Mouse (Mus musculus): ENCODE results near the gene Rpl38.
"Not testable (repeated sequence)": the region's sequence is repeated elsewhere in the genome, so short reads cannot be mapped to it uniquely, and the experiment has no call there.

Gene Rpl38

DNA sequence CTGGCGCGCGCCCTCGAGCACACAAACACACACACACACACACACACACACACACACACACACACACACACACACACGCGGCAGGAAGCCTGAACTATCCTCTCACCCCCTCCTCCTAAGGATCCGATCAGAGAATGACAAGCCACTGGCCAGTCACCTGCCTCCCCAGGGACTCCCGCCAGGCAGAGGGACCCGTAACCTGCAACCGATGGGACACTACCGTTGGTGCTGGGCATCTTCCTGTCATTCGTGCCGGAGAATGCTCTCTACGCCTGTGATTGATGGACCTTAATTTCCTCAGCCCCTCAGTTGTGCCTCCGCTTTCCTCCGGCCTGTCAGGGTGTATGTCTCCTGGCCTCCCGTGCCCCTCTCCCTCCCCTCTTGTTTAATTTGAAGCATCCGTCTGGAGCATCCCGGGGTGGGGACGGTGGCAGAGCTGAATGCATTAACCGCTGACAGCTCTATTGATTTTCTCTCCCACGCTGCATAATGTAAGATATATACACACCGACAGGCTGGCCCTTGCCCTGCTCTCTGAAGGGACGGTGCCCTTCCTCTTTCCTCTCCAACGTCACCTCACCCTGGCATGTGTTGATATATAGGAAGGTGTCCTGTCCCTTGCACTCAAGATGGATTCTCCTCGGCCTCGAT, 11.2 kb upstream of the Rpl38 start:
- in situ Hi-C loops (cut with MseI, MboI): no loop called here

DNA sequence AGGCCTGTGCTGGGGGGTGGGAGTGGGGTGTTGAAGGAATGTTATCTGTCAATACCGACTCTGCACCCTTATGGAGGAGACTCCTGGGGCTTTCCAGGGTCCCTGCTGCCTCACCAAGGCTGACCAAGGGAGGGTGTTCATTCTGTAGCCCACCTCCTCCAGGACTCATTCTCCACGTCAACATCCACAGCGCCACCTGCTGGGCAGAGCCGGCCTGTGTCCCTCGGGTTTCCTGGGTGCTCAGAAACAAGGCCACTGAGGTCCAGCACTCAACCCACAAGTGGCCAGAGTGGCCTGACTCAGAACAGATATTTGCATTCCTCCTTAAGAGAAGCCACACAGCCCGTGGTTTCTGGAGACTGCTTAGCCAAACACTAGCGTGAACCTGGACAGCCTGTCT, 10.6 kb upstream of the Rpl38 start:
- in situ Hi-C loops (cut with MseI, MboI): no loop called here

DNA sequence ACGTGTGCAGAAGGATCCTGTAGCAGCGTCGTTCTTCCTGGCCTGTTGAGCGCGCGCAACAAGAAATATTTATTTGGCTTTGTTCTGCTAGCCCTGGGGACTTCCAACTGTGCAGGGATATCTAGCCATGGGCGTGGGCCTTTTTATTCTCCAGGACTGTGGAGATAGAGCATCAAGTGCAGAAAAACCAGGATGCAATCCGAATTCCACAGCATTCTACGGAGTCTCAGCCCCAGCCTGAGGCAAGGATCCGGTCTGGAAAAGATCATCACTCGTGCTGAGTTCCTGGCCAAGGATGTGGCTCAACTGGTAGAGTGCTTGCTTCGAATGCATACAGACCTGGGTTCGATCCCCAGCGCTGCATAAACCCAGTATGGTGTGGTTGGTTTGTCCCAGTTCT, 6.2 kb upstream of the Rpl38 start:
- in situ Hi-C loops (cut with MseI, MboI): no loop called here

DNA sequence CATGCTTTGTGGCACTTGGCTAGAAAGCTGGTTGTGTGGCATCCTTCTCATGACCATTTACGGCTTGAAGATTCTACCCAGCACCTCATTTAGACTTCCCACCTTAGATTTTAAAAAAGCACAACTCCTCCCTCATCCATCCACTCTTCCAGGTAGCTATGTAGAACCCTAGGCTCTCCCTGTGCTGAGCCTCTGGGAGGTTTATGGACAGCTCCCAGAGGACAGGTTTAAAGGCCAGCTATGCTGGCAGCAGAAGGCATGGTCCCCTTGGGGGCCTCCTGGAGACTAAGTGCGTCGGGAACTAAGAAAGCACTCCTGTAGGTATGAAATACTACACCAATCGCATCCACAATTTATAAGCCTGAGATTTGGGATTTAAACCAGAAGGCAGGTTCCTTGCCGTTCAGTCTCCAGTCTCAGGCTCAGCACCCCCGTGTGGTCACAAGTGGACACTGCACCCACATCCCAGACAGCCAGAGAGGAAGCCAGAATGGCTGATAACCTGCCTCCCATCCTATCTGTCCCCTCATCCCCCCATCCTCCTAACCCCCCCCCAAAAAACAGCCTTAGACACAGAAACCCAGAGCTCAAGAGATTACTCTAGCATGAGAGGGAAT, 5.5 kb upstream of the Rpl38 start:
- in situ Hi-C loops (cut with MseI, MboI): no loop called here

DNA sequence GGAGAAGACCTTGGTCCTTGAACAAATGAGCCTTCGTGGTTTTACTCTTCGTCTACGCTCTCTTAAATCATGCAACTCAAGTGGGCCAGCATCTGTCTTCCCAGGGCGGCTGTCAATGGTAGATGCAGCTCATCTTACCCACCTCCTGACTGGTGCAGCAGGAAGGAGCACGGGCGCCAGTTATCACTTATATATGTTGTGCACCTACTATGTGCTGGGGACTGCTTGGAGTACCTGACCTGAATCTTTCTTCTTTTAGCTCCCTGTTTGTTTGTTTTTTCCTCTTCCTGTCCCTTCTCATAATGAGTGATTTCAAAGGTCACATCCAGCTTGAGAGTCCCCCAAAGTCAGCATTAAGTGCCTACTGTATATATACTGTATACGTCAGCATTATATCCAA, 4.2 kb upstream of the Rpl38 start:
- in situ Hi-C loops (cut with MseI, MboI): no loop called here

DNA sequence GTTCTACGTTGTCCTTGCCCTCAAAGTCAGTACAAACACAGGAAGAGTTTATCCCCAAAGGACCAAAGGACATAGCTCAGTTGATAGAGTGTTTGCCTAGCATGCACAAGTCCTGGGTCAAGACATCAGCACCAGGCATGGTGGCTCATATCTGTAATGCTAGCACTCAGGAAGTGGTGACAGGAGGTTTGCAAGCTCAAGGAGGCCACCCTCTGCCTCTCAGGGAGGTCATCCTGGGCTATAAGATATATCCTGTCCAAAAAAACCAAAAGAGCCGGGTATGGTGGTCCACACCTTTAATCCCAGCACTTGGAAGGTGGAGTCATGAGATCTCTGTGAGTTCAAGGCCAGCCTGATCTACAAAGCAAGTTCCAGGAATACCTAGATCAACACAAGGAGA, 2.9 kb upstream of the Rpl38 start:
- in situ Hi-C loops (cut with MseI, MboI): no loop called here

DNA sequence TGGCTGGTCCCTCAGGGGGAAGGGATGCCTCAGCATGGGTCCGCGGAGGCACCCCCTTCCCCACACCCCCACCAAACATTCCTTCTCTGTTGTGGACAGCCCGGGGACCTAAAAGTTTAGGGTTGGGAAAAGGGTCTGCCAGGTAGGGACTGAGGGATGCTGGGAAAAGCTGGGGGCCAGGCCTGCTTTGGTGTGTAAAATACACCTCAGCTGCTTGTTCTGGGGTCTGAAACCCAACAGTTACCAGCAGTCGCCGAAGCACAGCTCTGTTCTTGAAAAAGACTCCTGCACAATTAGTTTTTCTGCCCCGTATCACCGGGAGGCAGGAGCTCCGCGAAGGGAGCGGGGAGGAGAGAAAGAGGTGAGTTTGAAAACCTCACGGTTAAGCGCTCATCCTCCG, 1.5 kb upstream of the Rpl38 start:
- in situ Hi-C loops (cut with MseI, MboI): no loop called here

DNA sequence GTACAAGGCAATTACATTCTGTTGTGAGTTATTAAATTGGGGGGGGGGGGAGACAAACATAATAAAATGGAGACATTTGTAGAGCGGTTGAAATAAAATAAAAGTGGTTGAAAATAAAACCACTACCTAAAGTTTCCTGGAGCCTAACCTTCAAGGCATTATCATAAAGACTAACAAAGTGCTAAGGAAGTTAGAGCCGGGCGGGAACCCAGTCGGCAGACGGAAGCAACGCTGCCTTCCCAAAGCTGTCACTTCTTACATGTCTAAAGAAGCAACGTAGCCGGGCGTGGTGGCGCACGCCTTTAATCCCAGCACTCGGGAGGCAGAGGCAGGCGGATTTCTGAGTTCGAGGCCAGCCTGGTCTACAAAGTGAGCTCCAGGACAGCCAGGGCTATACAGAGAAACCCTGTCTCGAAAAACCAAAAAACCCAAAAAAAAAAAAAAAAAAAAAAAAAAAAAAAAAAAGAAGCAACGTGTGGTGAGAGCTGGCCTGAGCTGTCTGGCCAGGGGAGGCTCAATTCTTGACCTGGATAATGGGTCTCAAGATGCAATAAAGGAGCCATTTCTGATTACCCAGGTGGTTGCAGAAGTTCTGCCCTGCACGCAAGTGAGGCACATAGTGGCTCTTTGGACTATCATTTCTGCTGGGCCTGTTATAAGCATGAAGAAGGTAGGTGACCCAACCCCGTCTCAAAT, 940 bp upstream of the Rpl38 start:
- in situ Hi-C loops (cut with MseI, MboI): no loop called here

DNA sequence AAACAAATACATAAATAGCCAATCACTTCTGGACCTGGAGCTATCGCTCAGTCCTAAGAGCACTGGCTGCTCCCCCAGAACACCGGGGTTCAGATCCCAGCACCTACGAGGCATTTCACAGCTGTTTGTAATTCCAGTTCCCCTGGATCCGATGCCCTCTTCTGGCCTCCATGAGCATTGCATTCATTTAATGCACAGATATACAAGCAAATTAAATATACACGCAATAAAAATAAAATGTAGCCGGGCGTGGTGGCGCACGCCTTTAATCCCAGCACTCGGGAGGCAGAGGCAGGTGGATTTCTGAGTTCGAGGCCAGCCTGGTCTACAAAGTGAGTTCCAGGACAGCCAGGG, 415 bp upstream of the Rpl38 start:
- in situ Hi-C loops (cut with MseI, MboI): not testable (repeated sequence)

DNA sequence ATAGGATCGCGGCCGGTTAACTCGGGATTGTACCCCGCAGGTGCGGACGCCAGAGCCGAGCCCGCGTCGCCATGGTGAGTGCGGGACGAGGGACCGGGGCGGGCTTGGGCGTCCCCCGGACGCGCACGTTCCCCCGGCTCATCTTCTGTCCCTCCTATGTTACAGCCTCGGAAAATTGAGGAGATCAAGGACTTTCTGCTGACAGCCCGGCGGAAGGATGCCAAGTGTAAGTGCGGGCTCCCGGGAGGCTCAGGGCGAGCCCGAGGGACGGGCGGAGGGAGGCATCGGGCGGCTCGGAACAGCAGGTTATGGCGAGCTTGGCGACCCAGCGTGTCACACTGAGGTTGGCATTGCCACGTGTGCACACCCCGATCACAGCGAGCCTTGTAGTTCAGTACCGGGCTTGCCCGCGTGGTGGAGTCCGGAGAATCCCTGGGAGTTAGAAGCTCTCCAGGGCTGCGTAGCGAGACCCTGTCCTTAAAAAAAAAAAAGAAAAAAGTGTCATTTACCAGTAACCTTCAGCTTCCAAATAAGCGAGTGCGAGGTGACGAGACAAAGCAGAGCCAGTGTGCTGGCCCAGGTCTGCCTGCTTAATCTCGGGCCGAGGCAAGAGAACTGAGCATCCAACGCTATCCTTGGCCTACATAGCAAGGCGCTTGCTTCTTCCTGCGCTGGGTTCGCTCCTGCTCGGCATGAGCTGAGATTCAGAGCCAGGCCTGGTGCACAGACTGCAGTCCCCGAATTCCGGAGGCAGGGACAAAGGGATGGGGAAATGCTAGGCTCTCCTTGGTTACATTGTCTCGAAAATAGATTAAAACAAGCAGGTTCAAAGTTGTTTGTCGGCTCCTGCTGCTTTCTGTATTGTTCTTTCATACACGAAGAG, 658 bp downstream of the Rpl38 start:
- in situ Hi-C loops (cut with MseI, MboI): no loop called here

DNA sequence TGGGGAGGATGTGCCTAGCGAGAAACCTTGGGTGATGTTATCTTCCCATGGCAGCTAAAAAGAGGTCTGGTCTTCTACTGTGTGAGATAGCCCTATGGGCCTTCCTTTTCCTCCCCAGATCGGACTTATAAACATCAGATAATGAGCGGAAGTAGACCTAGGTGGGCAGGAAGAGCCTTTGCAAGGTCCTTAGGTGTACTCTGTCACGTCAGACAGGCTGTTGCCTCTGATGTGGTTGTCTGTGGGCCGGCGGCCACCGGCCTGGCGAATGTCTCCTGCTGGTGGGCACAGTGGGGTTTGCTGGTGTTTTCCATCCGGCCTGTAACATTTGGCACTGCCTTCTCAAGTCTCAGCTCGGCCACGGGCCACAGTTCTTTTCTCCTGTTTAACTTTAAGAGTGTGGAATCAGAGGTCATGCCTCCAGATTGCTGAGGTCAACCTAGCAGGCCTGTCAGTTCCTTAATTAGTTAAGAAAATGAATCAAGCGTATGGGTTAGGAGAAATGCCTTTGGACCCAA, 1.4 kb downstream of the Rpl38 start:
- in situ Hi-C loops (cut with MseI, MboI): no loop called here

DNA sequence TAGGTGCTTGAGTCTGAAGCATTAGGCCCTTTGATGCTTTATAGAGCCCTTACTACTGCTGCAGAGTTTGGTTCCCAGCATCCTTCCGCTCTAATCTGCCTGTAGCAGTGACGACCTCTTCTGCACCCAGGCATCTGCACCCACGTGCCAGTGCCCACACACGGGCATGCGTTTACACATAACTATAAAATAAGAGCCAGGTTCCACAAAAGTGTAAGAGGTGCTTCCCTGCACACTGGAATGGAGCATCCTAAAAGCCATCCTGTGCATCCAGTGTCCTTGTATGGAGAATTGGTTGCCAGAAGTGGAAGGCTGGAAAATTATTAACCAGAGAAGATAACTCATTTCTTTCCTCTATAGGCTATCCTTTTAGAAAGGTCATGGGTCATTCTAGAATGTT, 2.8 kb downstream of the Rpl38 start:
- in situ Hi-C loops (cut with MseI, MboI): no loop called here

DNA sequence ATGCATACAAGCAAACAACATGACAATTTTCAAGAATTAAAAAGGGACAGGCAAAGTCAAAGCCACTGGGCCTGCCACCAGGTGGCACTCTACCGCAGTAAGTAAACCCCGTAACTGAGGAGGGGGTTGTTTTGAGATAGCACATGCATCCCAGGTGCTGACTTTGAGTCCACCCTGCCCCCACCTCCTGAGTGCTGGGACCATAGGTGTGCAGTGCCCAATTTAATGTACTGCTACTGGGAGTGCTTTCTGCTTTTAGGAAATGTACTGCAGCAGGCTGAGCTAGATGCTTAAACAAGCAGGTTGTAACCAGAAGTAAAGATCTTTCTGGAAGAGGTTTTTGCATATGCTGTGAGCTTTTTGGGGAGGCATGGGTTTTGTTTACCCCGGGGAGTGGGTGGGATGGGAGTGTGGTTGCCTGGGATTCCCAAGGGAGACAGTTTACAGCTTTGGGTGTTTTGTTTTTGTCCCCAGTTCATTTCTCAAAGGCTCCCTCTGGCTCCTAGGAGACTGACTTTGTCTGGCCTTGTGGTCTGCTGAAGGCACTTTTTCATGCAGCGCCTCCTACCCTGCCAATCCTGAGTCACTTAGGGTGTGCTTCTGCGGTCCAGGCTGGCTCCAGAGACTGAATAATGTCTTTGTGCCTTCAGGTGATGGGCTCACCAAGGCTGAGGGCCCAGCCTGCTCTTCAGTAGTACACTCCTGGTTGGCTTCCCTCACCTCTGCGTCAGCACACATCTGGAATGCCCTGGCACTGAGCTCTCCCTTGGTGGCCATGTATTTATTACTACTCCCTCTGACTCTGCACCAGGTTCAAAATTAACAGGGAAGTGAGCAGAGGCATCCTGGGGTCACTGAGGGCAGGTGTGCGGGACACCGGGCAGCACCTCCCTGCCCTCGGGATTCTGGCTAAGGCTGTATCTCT, 4.7 kb downstream of the Rpl38 start:
- in situ Hi-C loops (cut with MseI, MboI): no loop called here

DNA sequence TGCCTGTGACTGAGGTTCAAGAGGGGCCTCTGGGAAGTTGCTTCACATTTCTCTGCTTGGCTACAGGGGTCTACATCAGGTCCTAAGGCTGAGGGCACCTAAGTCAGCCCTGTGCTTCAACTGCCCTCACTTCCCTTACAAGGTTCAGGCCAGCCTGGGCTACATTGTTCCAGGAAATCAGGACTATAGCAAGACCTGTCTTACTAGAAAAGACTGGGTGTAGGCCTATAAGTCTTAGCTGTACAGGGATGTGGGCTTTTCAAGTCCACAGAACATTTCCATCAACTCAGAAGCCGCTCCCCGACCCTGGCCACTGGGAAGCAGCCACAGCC, 5.4 kb downstream of the Rpl38 start:
- in situ Hi-C loops (cut with MseI, MboI): no loop called here

DNA sequence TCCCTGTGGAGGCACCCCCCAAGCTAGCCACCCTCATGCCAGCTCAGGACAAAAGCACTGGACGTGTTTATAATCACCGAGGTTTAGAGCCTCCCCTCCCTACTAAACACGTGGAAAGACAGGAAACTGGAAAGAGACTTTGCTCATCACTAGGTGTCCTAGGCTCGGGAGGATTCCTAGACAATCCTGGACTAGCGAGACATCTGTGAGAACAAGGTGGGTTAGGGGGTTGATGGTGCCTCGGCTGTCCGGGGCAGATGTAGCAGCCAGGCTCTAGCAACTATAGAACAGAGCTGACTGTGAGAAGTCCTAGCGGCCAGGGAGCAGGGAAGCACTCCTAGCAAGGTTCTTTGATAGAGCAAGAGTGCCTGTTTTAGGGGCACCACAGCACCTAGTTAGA, 5.9 kb downstream of the Rpl38 start:
- in situ Hi-C loops (cut with MseI, MboI): no loop called here

DNA sequence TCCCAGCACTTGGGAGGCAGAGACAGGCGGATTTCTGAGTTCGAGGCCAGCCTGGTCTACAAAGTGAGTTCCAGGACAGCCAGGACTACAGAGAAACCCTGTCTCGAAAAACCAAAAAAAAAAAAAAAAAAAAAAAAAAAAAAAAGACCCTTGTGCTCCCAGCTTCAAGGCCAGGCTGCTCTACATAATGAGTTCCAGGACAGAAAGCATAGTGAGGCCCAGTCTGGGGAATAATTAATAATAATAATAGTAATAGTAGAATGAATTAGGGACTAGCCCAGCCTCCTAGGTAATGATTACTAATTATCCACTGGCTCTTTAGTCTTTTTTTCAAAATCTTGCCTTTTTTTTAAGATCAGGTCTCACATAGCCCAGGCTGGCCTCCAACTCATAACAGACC, 6.5 kb downstream of the Rpl38 start:
- in situ Hi-C loops (cut with MseI, MboI): not testable (repeated sequence)

DNA sequence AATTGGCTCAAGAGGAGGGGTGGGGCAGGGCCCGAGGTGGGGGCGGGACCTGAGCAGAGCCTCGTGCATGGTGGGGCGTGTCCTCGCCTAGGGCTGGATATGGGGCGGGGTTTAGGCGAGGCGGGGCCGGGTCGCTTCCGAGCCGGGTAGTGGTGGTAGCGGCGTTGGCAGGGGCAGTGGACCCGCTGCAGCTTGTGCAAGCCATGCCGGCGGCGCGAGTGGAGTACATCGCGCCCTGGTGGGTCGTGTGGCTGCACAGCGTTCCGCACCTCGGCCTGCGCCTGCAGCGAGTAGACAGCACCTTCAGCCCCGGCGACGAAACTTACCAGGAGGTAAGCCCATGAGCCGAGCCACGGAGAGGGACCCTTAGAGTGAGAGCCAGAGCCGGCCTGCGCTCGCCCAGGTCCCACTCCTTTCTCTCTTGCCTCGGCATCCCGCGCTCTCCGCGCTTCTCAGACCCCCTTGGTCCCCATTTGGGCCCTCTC, 7.1 kb downstream of the Rpl38 start, which contains the start of gene Ttyh2:
Ttyh2 (plus strand) TSS at position 91 of the 485 bp plus-strand sequence.
- in situ Hi-C loops (cut with MseI, MboI): no loop called here

DNA sequence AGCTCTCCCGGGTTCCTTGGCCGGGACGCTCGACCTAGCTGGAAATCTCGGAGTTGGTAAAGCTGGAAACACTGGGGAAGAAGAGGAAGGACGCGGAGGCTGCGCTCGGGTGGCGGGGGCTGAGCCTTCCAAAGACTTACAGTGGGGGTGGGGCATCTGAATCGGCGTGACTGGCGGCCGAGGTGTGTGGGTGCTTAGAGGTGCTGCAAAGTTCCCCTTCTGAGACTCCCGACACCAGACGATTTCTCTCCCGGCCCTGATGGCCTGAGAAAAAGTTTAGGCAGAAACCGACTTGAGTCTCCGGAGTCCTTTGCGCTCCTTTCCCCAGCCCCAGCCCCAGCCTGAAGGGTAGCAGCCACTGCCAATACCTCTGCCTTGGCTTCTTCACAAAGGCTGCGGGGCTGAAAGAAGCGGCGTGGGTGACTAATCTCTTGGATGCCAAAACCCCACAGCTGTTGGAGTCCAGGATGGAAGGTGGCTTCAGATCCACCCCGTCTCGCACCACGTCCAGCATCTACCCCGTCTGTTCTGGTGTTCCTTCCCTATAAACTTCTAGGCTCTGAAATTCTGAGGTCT, 7.6 kb downstream of the Rpl38 start:
- in situ Hi-C loops (cut with MseI, MboI): no loop called here

DNA sequence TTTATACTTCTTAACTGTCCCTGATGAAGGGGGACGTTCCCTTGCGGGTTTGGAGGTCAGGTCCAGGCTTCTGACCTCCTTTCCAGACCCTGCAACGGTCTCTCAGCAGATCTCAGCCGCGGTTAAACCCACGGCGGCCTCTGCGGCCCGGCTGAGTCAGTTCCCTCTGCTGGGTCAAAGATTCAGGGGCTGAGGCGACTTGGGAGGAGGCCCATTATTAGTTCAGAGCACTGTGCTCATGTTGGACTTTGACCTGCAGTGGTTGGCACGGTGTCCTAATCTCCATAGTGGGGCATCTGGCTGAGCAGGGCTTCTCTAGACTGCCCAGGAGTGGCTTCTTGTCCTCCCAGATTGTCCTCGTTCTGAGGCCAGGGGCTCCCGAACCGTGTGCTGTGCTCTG, 8.1 kb downstream of the Rpl38 start:
- in situ Hi-C loops (cut with MseI, MboI): no loop called here

DNA sequence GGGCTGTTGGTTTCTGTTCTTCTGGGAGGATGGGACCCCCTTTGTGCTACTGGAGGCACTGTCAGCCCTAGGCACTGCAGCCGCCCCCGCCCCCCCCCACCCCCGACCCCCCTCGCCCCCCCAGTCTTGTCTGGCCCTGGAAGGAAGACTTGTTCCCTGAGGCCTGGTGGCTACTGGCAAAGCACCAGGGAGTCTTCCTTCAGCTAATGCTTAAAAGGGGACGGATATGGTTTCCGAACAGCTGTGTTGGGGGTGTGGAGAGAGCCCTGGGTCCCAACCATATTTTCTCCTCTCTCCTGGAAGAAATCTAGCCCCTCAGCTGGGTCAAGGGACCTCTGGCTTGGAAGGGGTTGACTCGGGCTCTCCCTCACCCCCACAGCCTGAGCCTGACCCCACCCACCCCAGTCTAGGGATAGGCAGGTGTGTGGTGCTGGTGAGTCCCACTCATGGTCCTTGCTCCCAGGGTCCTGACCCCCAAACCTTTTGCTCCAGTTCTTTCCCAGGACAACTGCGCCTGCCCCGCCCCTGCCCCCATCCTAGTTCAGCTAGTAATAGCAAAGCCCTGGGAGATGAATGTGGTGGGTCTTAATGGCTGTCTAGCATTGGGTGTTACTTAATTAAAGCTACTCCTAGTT, 8.7 kb downstream of the Rpl38 start:
- in situ Hi-C loops (cut with MseI, MboI): no loop called here
